15 mouse cellular contexts compared by ENCODE assay signal in genomic region chr6:91459471-91459870, GRCm38 (mm10). TPM values are rescaled to one million over a fixed set of nuclear protein-coding genes. Genes with fewer than 3 reads are reported as not detected.
DNase-seq lines count a peak whose midpoint lies in the region; ATAC-seq and TF ChIP-seq lines count a peak whose summit lies in the region.
"Had no signal": no experiment of that assay in that cellular context is flagged by ENCODE, and none has a peak within 500 bp of the region (broad histone marks: within the 10 kb centered on the region; RNA-seq: fewer than 3 reads in every experiment).

No protein-coding gene starts in this region.

- WGBS in liver, adult 2 months: 19% methylated on average over 1 of the region's 1 CpGs
- 68% methylated on average over 1 of the region's 1 CpGs for WGBS in liver, embryonic 12.5 days (ENCODE audit: insufficient replicate concordance)
- WGBS in heart, embryonic 11.5 days (ENCODE audit: insufficient replicate concordance): 75% methylated on average over 1 of the region's 1 CpGs

- H3K4me1 ChIP-seq in liver, adult 2 months (ENCODE audit: control insufficient read depth, insufficient read depth, low read length): no peaks in the 10 kb centered on the region
- no peaks in the 10 kb centered on the region; the same call in 1 of the 2 replicates for H3K4me1 ChIP-seq in liver, embryonic 12.5 days
- no peaks in the 10 kb centered on the region for H3K4me1 ChIP-seq in heart, embryonic 11.5 days (ENCODE audit: control insufficient read depth, insufficient read depth, low read length)
- H3K4me1 ChIP-seq: limb, embryonic 10.5 days had no signal

- no peak overlapping the region for H3K27ac ChIP-seq in liver, adult 2 months (replicated peaks; ENCODE audit: insufficient read depth, low read depth, low read length)
- no peak overlapping the region for H3K27ac ChIP-seq in liver, embryonic 12.5 days
- H3K27ac ChIP-seq in heart, embryonic 11.5 days (ENCODE audit: low read depth, low read length): no peak overlapping the region
- H3K27ac ChIP-seq: embryonic facial prominence, embryonic 10.5 days; limb, embryonic 10.5 days had no signal

- in situ Hi-C loops in Patski (cut with MboI; ENCODE audit: low pct_unique_long_range_greater_than_20kb): no loop called here

- DNase-seq in liver, adult 2 months (ENCODE audit: extremely low read depth, low read depth, low spot score): peak; percentile 47
- no peak for DNase-seq in Patski (ENCODE audit: low read depth, low spot score)
- DNase-seq in kidney, adult 8-10 months: peak; percentile 80 to 86
- DNase-seq in retina, postnatal 1 day: peak; percentile 33
- no peak for DNase-seq in embryo, embryonic 10.5 days (ENCODE audit: low spot score)
- no peak for DNase-seq in cerebellum, adult 11-12 months
- DNase-seq: adrenal gland, postnatal 25 days; heart, postnatal 10 days; lung, postnatal 4 days; thymus, adult 2 months had no signal

- POLR2A ChIA-PET in Patski (lab: Charles Lee): interaction anchor here (0.6 to 1.0 kb wide), 2 partner anchors 12 to 13 kb away, joined by 3 read pairs; no protein-coding TSS in a partner anchor

- no peak overlapping the region for H3K4me3 ChIP-seq in liver, adult 2 months (ENCODE audit: insufficient read depth, low read depth, low read length)
- no peak overlapping the region for H3K4me3 ChIP-seq in liver, embryonic 12.5 days
- no peak overlapping the region for H3K4me3 ChIP-seq in heart, embryonic 11.5 days (ENCODE audit: low read depth, low read length)
- H3K4me3 ChIP-seq: embryonic facial prominence, embryonic 10.5 days; limb, embryonic 10.5 days had no signal

- no peak for TF ChIP-seq POLR2A in liver, adult 2 months (IDR thresholded peaks at IDR 0.05; ENCODE audit: extremely low read depth, insufficient read depth, low read length)

- CTCF ChIA-PET in Patski (lab: Charles Lee): interaction anchor here (1.5 to 1.9 kb wide), 2 partner anchors 12 to 50 kb away, joined by 5 to 8 read pairs; no protein-coding TSS in a partner anchor

- no peaks in the 10 kb centered on the region for H3K27me3 ChIP-seq in liver, adult 2 months (ENCODE audit: control insufficient read depth, insufficient read depth, low read length)
- no peaks in the 10 kb centered on the region for H3K27me3 ChIP-seq in liver, embryonic 12.5 days (replicated peaks)
- H3K27me3 ChIP-seq in Patski: no peaks in the 10 kb centered on the region
- H3K27me3 ChIP-seq in heart, embryonic 11.5 days (ENCODE audit: control insufficient read depth, insufficient read depth, low read length): no peaks in the 10 kb centered on the region

- H3K79me2 ChIP-seq in liver, adult 2 months (ENCODE audit: control insufficient read depth, insufficient read depth, low read length): no peaks in the 10 kb centered on the region

- peaks cover 8% of the 10 kb centered on the region for H3K36me3 ChIP-seq in liver, adult 2 months (ENCODE audit: control insufficient read depth, insufficient read depth, low read length)
- peaks cover 20% of the 10 kb centered on the region for H3K36me3 ChIP-seq in liver, embryonic 12.5 days
- 0 out of 2 replicates have a peak, but pooled peaks cover 7% of the 10 kb centered on the region for H3K36me3 ChIP-seq in heart, embryonic 11.5 days (ENCODE audit: control insufficient read depth, insufficient read depth, low read length)

- no peak overlapping the region for H3K9ac ChIP-seq in liver, adult 2 months (ENCODE audit: low read depth, low read length)
- no peak overlapping the region for H3K9ac ChIP-seq in liver, embryonic 12.5 days
- no peak overlapping the region for H3K9ac ChIP-seq in heart, embryonic 11.5 days (ENCODE audit: low read depth, low read length)

- H3K4me2 ChIP-seq in liver, embryonic 12.5 days: no peak overlapping the region
- H3K4me2 ChIP-seq in heart, embryonic 11.5 days: no peak overlapping the region

- no peaks in the 10 kb centered on the region for H3K9me3 ChIP-seq in liver, embryonic 12.5 days (replicated peaks)
- H3K9me3 ChIP-seq in heart, embryonic 11.5 days (replicated peaks; ENCODE audit: control insufficient read depth, low read length): no peaks in the 10 kb centered on the region
- H3K9me3 ChIP-seq: embryonic facial prominence, embryonic 10.5 days; limb, embryonic 10.5 days had no signal

- no peak for ATAC-seq in liver, embryonic 12.5 days
- no peak for ATAC-seq in Patski
- ATAC-seq in heart, embryonic 11.5 days (replicated peaks; ENCODE audit: insufficient number of reproducible peaks, low FRiP score, low TSS enrichment): no peak

- no peak for TF ChIP-seq CTCF in liver, adult 2 months (IDR thresholded peaks at IDR 0.05; ENCODE audit: low read depth, low read length)
- TF ChIP-seq CTCF in Patski (IDR thresholded peaks at IDR 0.05): peak; percentile 37

RNA-seq across cellular contexts. Expression of gene Chchd4, which starts 13.9 kb away (rescaled TPM):
- 4.2 and 5.4 TPM in 2 replicates for total RNA-seq in liver, adult 2 months (2014; rRNA removed)
- 4.2 and 4.5 TPM in 2 replicates for polyA plus RNA-seq in liver, adult 2 months (2012; rRNA removed)
- polyA plus RNA-seq in liver, embryonic 12.5 days (2016; fragmentation: Nextera tagmentation; extraction: Ambion mirVana): 26.5 and 31.5 TPM in 2 replicates
- polyA plus RNA-seq in Patski (2021): 24.0 TPM
- 32.8 and 33.4 TPM in 2 replicates for polyA plus RNA-seq in heart, embryonic 11.5 days (2014; fragmentation: Nextera tagmentation; extraction: Ambion mirVana)

RNA-seq across cellular contexts. Expression of gene Tmem43, which starts 14.0 kb away (rescaled TPM):
- 4.5 and 7.6 TPM in 2 replicates for total RNA-seq in liver, adult 2 months (2014; rRNA removed)
- 8.2 and 9.4 TPM in 2 replicates for polyA plus RNA-seq in liver, adult 2 months (2012; rRNA removed)
- 17.3 and 18.2 TPM in 2 replicates for polyA plus RNA-seq in liver, embryonic 12.5 days (2016; fragmentation: Nextera tagmentation; extraction: Ambion mirVana)
- 59.2 TPM for polyA plus RNA-seq in Patski (2021)
- 29.1 and 34.3 TPM in 2 replicates for polyA plus RNA-seq in heart, embryonic 11.5 days (2014; fragmentation: Nextera tagmentation; extraction: Ambion mirVana)

RNA-seq across cellular contexts. Expression of gene Wnt7a, which starts 48.3 kb away (rescaled TPM):
- not detected in 2 replicates for total RNA-seq in liver, adult 2 months (2014; rRNA removed)
- polyA plus RNA-seq in liver, adult 2 months (2012; rRNA removed): not detected in 2 replicates
- 0.04 TPM in 1 of 2 replicates, not detected in the other for polyA plus RNA-seq in liver, embryonic 12.5 days (2016; fragmentation: Nextera tagmentation; extraction: Ambion mirVana)
- polyA plus RNA-seq in Patski (2021): 10.4 TPM
- 0.11 and 0.59 TPM in 2 replicates for polyA plus RNA-seq in heart, embryonic 11.5 days (2014; fragmentation: Nextera tagmentation; extraction: Ambion mirVana)
- total RNA-seq: adrenal gland, postnatal 25 days; gastrocnemius, adult 8-10 months had no signal

RNA-seq across cellular contexts. Expression of gene Xpc, which starts 56.2 kb away (rescaled TPM):
- 12.4 and 12.6 TPM in 2 replicates for total RNA-seq in liver, adult 2 months (2014; rRNA removed)
- 4.5 and 5.6 TPM in 2 replicates for polyA plus RNA-seq in liver, adult 2 months (2012; rRNA removed)
- polyA plus RNA-seq in liver, embryonic 12.5 days (2016; fragmentation: Nextera tagmentation; extraction: Ambion mirVana): 7.7 and 8.3 TPM in 2 replicates
- polyA plus RNA-seq in Patski (2021): 45.1 TPM
- polyA plus RNA-seq in heart, embryonic 11.5 days (2014; fragmentation: Nextera tagmentation; extraction: Ambion mirVana): 9.4 and 10.6 TPM in 2 replicates

RNA-seq across cellular contexts. Expression of gene Lsm3, which starts 56.3 kb away (rescaled TPM):
- 11.5 and 19.6 TPM in 2 replicates for total RNA-seq in liver, adult 2 months (2014; rRNA removed)
- polyA plus RNA-seq in liver, adult 2 months (2012; rRNA removed): 3.2 and 3.5 TPM in 2 replicates
- 179 and 189 TPM in 2 replicates for polyA plus RNA-seq in liver, embryonic 12.5 days (2016; fragmentation: Nextera tagmentation; extraction: Ambion mirVana)
- polyA plus RNA-seq in Patski (2021): 82.6 TPM
- polyA plus RNA-seq in heart, embryonic 11.5 days (2014; fragmentation: Nextera tagmentation; extraction: Ambion mirVana): 196 and 209 TPM in 2 replicates

Comparison
In these comparisons a context has a peak if more than half of its experiments do, and no peak if none do; other contexts are left out.
1. DNase-seq: peak in liver, adult 2 months (single experiment), kidney, adult 8-10 months (2 of 2) and retina, postnatal 1 day (single experiment); none in Patski (single experiment), embryo, embryonic 10.5 days (single experiment) and cerebellum, adult 11-12 months (single experiment).